Mouse (Mus musculus) liver (tissue): ENCODE data around the gene Gm37240.

Experiments
- DNase-seq: peaks from one replicate; pipeline ENCODE4 v3.0.0-alpha.2; 2020; ENCODE audit warnings: mixed read lengths

Gm37240 gene

GRCm38 (mm10) chr3:84729806-84730205 is 1157.5 kb downstream of the Gm37240 start:
- no peak for DNase-seq

GRCm38 (mm10) chr3:84723996-84724395 is 1163.3 kb downstream of the Gm37240 start:
- DNase-seq = no peak

GRCm38 (mm10) chr3:84722680-84723079 is 1164.6 kb downstream of the Gm37240 start:
- DNase-seq = no peak

- DNase-seq = no peak
These were observed 1172.1 kb downstream of the Gm37240 start for GRCm38 (mm10) chr3:84715073-84715768.

- DNase-seq = no peak
These were observed 1174.4 kb downstream of the Gm37240 start for GRCm38 (mm10) chr3:84712941-84713340.

GRCm38 (mm10) chr3:84710723-84711122 is 1176.6 kb downstream of the Gm37240 start:
- DNase-seq = no peak

- no peak for DNase-seq
These were observed 1177.4 kb downstream of the Gm37240 start for GRCm38 (mm10) chr3:84709967-84710366.

GRCm38 (mm10) chr3:84709100-84709499 is 1178.2 kb downstream of the Gm37240 start:
- no peak for DNase-seq

- DNase-seq = no peak
These were observed 1178.8 kb downstream of the Gm37240 start for GRCm38 (mm10) chr3:84708469-84708868.

GRCm38 (mm10) chr3:84705224-84705623 is 1182.1 kb downstream of the Gm37240 start:
- DNase-seq = no peak

- peak; percentile 69 for DNase-seq
These were observed 1184.1 kb downstream of the Gm37240 start for GRCm38 (mm10) chr3:84703083-84703810.

GRCm38 (mm10) chr3:84701964-84702363 is 1185.4 kb downstream of the Gm37240 start:
- no peak for DNase-seq

- DNase-seq = no peak
These were observed 1185.8 kb downstream of the Gm37240 start for GRCm38 (mm10) chr3:84701509-84701908.

GRCm38 (mm10) chr3:84696428-84696917 is 1190.8 kb downstream of the Gm37240 start:
- peak; percentile 43 for DNase-seq

GRCm38 (mm10) chr3:84695867-84696361 is 1191.4 kb downstream of the Gm37240 start:
- DNase-seq = no peak

- DNase-seq = no peak
These were observed 1191.9 kb downstream of the Gm37240 start for GRCm38 (mm10) chr3:84695418-84695817.

- DNase-seq = no peak
These were observed 1193.4 kb downstream of the Gm37240 start for GRCm38 (mm10) chr3:84693886-84694285.

- DNase-seq = no peak
These were observed 1194.6 kb downstream of the Gm37240 start for GRCm38 (mm10) chr3:84692647-84693199.

- no peak for DNase-seq
These were observed 1197.1 kb downstream of the Gm37240 start for GRCm38 (mm10) chr3:84690091-84690771.

GRCm38 (mm10) chr3:84689656-84690055 is 1197.7 kb downstream of the Gm37240 start:
- no peak for DNase-seq

GRCm38 (mm10) chr3:84688176-84688575 is 1199.1 kb downstream of the Gm37240 start:
- no peak for DNase-seq

GRCm38 (mm10) chr3:84687488-84687846 is 1199.9 kb downstream of the Gm37240 start:
- DNase-seq = no peak
